Mouse (Mus musculus) liver, embryonic 13.5 days (tissue): ENCODE measurements at regions not wholly inside any gene's neighbourhood (a gene's known extent, or its start where the extent isn't known, plus 50 kb on each side); places are given as distances from the start of the nearest gene placed in this dataset.

ENCODE experiments used
- ATAC-seq: fragments of 200-750 bp; cut with Nextera tagmentation; 2 replicates; pipeline ENCODE4 v1.8.0; 2017; ENCODE audit warnings: low read depth, mild to moderate bottlenecking, moderate number of reproducible peaks, moderate library complexity
- DNase-seq: peaks from one replicate; pipeline ENCODE4 v3.0.0; 2022
- H3K27ac ChIP-seq: fragments of 300-500 bp; sonication (generic); 2 replicates; pipeline ENCODE4 v1.5.1; 2015; ENCODE audit warnings: moderate library complexity, mild to moderate bottlenecking, inconsistent platforms
- H3K27me3 ChIP-seq: fragments of 300-500 bp; sonication (generic); 2 replicates; pipeline ENCODE4 v1.6.1; 2015; ENCODE audit warnings: mild to moderate bottlenecking, inconsistent platforms
- H3K36me3 ChIP-seq: fragments of 300-500 bp; sonication (generic); 2 replicates; pipeline ENCODE4 v1.6.1; 2015; ENCODE audit warnings: mild to moderate bottlenecking, inconsistent platforms
- H3K4me1 ChIP-seq: fragments of 300-500 bp; sonication (generic); replicated peaks from 2 replicates; pipeline ENCODE4 v1.6.1; 2015; ENCODE audit warnings: inconsistent platforms
- H3K4me2 ChIP-seq: fragments of 300-500 bp; sonication (generic); 2 replicates; pipeline ENCODE4 v1.6.1; 2015; ENCODE audit warnings: inconsistent platforms, mild to moderate bottlenecking, moderate library complexity
- H3K4me3 ChIP-seq: fragments of 300-500 bp; sonication (generic); replicated peaks from 2 replicates; pipeline ENCODE4 v1.5.1; 2015; ENCODE audit warnings: mild to moderate bottlenecking, inconsistent platforms
- H3K9ac ChIP-seq: fragments of 300-500 bp; sonication (generic); 2 replicates; pipeline ENCODE4 v1.6.1; 2015; ENCODE audit warnings: mild to moderate bottlenecking, inconsistent platforms
- H3K9me3 ChIP-seq: fragments of 300-500 bp; sonication (generic); replicated peaks from 2 replicates; pipeline ENCODE4 v1.6.1; 2016; ENCODE audit warnings: inconsistent platforms
- WGBS: fragments of 180-500 bp; shearing (Covaris S2); methylation state at CpG from one replicate; pipeline ENCODE4 v1.1.7; 2015; ENCODE audit not compliant: insufficient replicate concordance; 5-methylcytosine and 5-hydroxymethylcytosine counted together

- ATAC-seq (peak; percentile 34; the same call in 1 of the 2 replicates), DNase-seq (peak; percentile 4)
- H3K4me3 ChIP-seq: no peak overlapping the region
- no peaks in the 10 kb centered on the region for H3K36me3 ChIP-seq
- H3K4me1 ChIP-seq: no peaks in the 10 kb centered on the region
- no peaks in the 10 kb centered on the region for H3K9me3 ChIP-seq
- no peak overlapping the region for H3K9ac ChIP-seq
- H3K27me3 ChIP-seq: no peaks in the 10 kb centered on the region
- no peak overlapping the region for H3K4me2 ChIP-seq
- no peak overlapping the region for H3K27ac ChIP-seq
- 69% methylated on average over 5 of the region's 5 CpGs for WGBS
Measured at GRCm38 (mm10) chr2:48498047-48498723, 315.7 kb upstream of the Acvr2a start.

GRCm38 (mm10) chr2:48499396-48499795 is 314.5 kb upstream of the Acvr2a start:
- ATAC-seq: no peak
- WGBS: 61% methylated on average over 6 of the region's 6 CpGs

GRCm38 (mm10) chr2:48501387-48501786 is 312.5 kb upstream of the Acvr2a start:
- no peak overlapping the region for H3K9ac ChIP-seq
- no peak overlapping the region for H3K4me3 ChIP-seq
- no peaks in the 10 kb centered on the region for H3K9me3 ChIP-seq
- no peaks in the 10 kb centered on the region for H3K27me3 ChIP-seq
- WGBS: 34% methylated on average over 2 of the region's 2 CpGs
- H3K4me1 ChIP-seq: no peaks in the 10 kb centered on the region
- DNase-seq (no peak), ATAC-seq (no peak)
- H3K36me3 ChIP-seq: no peaks in the 10 kb centered on the region
- H3K27ac ChIP-seq: no peak overlapping the region
- H3K4me2 ChIP-seq: no peak overlapping the region

More at GRCm38 (mm10) chr2:48499396-48499795, 314.5 kb upstream of the Acvr2a start:
- Histone ChIP-seq H3K9ac (no peak overlapping the region), H3K36me3 (no peaks in the 10 kb centered on the region), H3K4me2 (no peak overlapping the region), H3K27me3 (no peaks in the 10 kb centered on the region), H3K9me3 (no peaks in the 10 kb centered on the region), H3K4me3 (no peak overlapping the region), H3K27ac (no peak overlapping the region), H3K4me1 (no peaks in the 10 kb centered on the region)
- DNase-seq: no peak

- no peak for ATAC-seq
- H3K4me1 ChIP-seq: no peaks in the 10 kb centered on the region
- no peak overlapping the region for H3K4me3 ChIP-seq
Measured at GRCm38 (mm10) chr2:48513848-48514247, 300.1 kb upstream of the Acvr2a start.

GRCm38 (mm10) chr2:48519838-48520404 is 294.0 kb upstream of the Acvr2a start:
- no peak overlapping the region for H3K4me2 ChIP-seq
- ATAC-seq (no peak), DNase-seq (no peak)
- H3K36me3 ChIP-seq: no peaks in the 10 kb centered on the region
- no peak overlapping the region for H3K9ac ChIP-seq
- no peaks in the 10 kb centered on the region for H3K9me3 ChIP-seq
- H3K4me1 ChIP-seq: no peaks in the 10 kb centered on the region
- H3K27me3 ChIP-seq: no peaks in the 10 kb centered on the region
- no peak overlapping the region for H3K4me3 ChIP-seq
- no peak overlapping the region for H3K27ac ChIP-seq
- WGBS: 35% methylated on average over 5 of the region's 5 CpGs

More at GRCm38 (mm10) chr2:48513848-48514247, 300.1 kb upstream of the Acvr2a start:
- Histone ChIP-seq H3K4me2 (no peak overlapping the region), H3K27ac (no peak overlapping the region), H3K9me3 (no peaks in the 10 kb centered on the region), H3K36me3 (no peaks in the 10 kb centered on the region), H3K27me3 (no peaks in the 10 kb centered on the region), H3K9ac (no peak overlapping the region)
- DNase-seq: no peak

- no peaks in the 10 kb centered on the region for H3K9me3 ChIP-seq
- H3K4me2 ChIP-seq: no peak overlapping the region
- no peak overlapping the region for H3K27ac ChIP-seq
- 73% methylated on average over 2 of the region's 2 CpGs for WGBS
- no peak overlapping the region for H3K9ac ChIP-seq
- no peaks in the 10 kb centered on the region for H3K36me3 ChIP-seq
- H3K4me3 ChIP-seq: no peak overlapping the region
- H3K27me3 ChIP-seq: no peaks in the 10 kb centered on the region
- DNase-seq (no peak), ATAC-seq (no peak)
- no peaks in the 10 kb centered on the region for H3K4me1 ChIP-seq
Measured at GRCm38 (mm10) chr2:48520535-48520971, 293.4 kb upstream of the Acvr2a start.

- no peak for DNase-seq
- Histone ChIP-seq H3K4me2 (no peak overlapping the region), H3K4me3 (no peak overlapping the region), H3K27ac (no peak overlapping the region), H3K9me3 (no peaks in the 10 kb centered on the region), H3K9ac (no peak overlapping the region), H3K4me1 (no peaks in the 10 kb centered on the region), H3K36me3 (no peaks in the 10 kb centered on the region), H3K27me3 (no peaks in the 10 kb centered on the region)
- WGBS: 69% methylated on average over 2 of the region's 2 CpGs
- ATAC-seq: no peak
Measured at GRCm38 (mm10) chr2:48535453-48535852, 278.5 kb upstream of the Acvr2a start.

- Histone ChIP-seq H3K27me3 (no peaks in the 10 kb centered on the region), H3K27ac (no peak overlapping the region), H3K4me1 (no peaks in the 10 kb centered on the region), H3K9me3 (no peaks in the 10 kb centered on the region), H3K9ac (no peak overlapping the region), H3K36me3 (no peaks in the 10 kb centered on the region), H3K4me3 (no peak overlapping the region), H3K4me2 (no peak overlapping the region)
- ATAC-seq (no peak), DNase-seq (no peak)
- 44% methylated on average over 4 of the region's 4 CpGs for WGBS
Measured at GRCm38 (mm10) chr2:48536930-48537329, 277.0 kb upstream of the Acvr2a start.

GRCm38 (mm10) chr2:48538668-48539341 is 275.1 kb upstream of the Acvr2a start:
- Histone ChIP-seq H3K4me2 (no peak overlapping the region), H3K27me3 (no peaks in the 10 kb centered on the region), H3K36me3 (no peaks in the 10 kb centered on the region), H3K27ac (no peak overlapping the region), H3K4me3 (no peak overlapping the region), H3K4me1 (no peaks in the 10 kb centered on the region), H3K9me3 (no peaks in the 10 kb centered on the region), H3K9ac (no peak overlapping the region)
- DNase-seq: no peak
- 74% methylated on average over 13 of the region's 13 CpGs for WGBS
- no peak for ATAC-seq

GRCm38 (mm10) chr2:48539465-48540055 is 274.3 kb upstream of the Acvr2a start:
- Histone ChIP-seq H3K27ac (no peak overlapping the region), H3K4me1 (no peaks in the 10 kb centered on the region), H3K9ac (no peak overlapping the region), H3K27me3 (no peaks in the 10 kb centered on the region), H3K4me3 (no peak overlapping the region), H3K9me3 (no peaks in the 10 kb centered on the region), H3K4me2 (no peak overlapping the region), H3K36me3 (no peaks in the 10 kb centered on the region)
- 45% methylated on average over 4 of the region's 4 CpGs for WGBS
- DNase-seq (no peak), ATAC-seq (no peak)

- no peak overlapping the region for H3K27ac ChIP-seq
- no peak overlapping the region for H3K9ac ChIP-seq
- no peaks in the 10 kb centered on the region for H3K4me1 ChIP-seq
- no peaks in the 10 kb centered on the region for H3K9me3 ChIP-seq
- no peak overlapping the region for H3K4me2 ChIP-seq
- H3K4me3 ChIP-seq: no peak overlapping the region
- DNase-seq: no peak
- no peaks in the 10 kb centered on the region for H3K27me3 ChIP-seq
- no peak for ATAC-seq
- 75% methylated on average over 4 of the region's 4 CpGs for WGBS
- no peaks in the 10 kb centered on the region for H3K36me3 ChIP-seq
Measured at GRCm38 (mm10) chr2:48544377-48544776, 269.5 kb upstream of the Acvr2a start.
